Comparison of ENCODE assay signal across 8 mouse cellular contexts in the genomic region with DNA sequence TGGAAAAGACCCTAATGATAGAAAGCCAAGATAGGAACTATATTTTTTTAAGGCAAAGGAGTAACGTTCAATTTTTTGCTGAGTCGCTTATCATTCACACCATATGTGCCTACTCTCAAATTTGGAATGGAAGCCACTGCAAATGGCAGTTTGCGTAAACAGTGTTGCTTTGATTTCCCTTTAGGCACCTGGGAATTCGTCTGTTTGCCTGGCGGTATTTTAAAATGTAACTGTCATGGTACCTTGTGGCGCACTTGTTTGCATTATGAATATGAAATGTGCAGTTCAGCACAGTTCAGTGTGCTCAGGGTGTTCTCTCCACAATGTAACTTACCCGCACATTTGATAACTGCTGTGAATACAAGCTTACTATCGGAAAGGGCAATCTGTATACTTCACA.
"Had no signal": no experiment of that assay in that cellular context is flagged by ENCODE, and none has a peak within 500 bp of the region (broad histone marks: within the 10 kb centered on the region; RNA-seq: fewer than 3 reads in every experiment).

No protein-coding gene starts in this region.

- H3K27me3 ChIP-seq: limb, embryonic 12.5 days had no signal

- H3K36me3 ChIP-seq: limb, embryonic 12.5 days had no signal

- H3K9ac ChIP-seq: limb, embryonic 12.5 days; liver, embryonic 14.5 days had no signal

- H3K4me1 ChIP-seq: limb, embryonic 12.5 days had no signal

- H3K4me3 ChIP-seq: limb, embryonic 12.5 days had no signal

- H3K4me2 ChIP-seq: limb, embryonic 12.5 days had no signal

- DNase-seq: kidney, adult 8-10 months; kidney, postnatal 25 days; lung, adult 18-20 months; lung, postnatal 36 days; right cerebral cortex, postnatal 14 days; thymus, postnatal 4 days had no signal

- H3K27ac ChIP-seq: limb, embryonic 12.5 days; liver, embryonic 14.5 days had no signal

- H3K9me3 ChIP-seq: limb, embryonic 12.5 days had no signal
